Mouse (Mus musculus) neural tube, embryonic 11.5 days (tissue): Measurements from ENCODE around the gene Sorcs2. TPM values are rescaled to one million over a fixed set of nuclear protein-coding genes. Genes with fewer than 3 reads are reported as not detected.

Source experiments
- ATAC-seq: fragments of 200-750 bp; cut with Nextera tagmentation; 2 replicates; pipeline ENCODE4 v1.8.0; 2017; ENCODE audit warnings: moderate number of reproducible peaks, mild to moderate bottlenecking, moderate TSS enrichment, moderate library complexity; ENCODE audit not compliant: insufficient read depth, low FRiP score, low TSS enrichment
- DNase-seq: peaks from one replicate; pipeline ENCODE4 v3.0.0-alpha.2; 2015; ENCODE audit warnings: low spot score
- H3K27ac ChIP-seq: fragments of 300-500 bp; sonication (generic); 2 replicates; pipeline ENCODE4 v1.5.1; 2014; ENCODE audit warnings: low read depth, mild to moderate bottlenecking, low read length
- H3K27me3 ChIP-seq: fragments of 300-500 bp; sonication (generic); 2 replicates; pipeline ENCODE4 v1.6.1; 2014; ENCODE audit warnings: mild to moderate bottlenecking, low read length, mixed read lengths; ENCODE audit not compliant: control insufficient read depth, insufficient read depth
- H3K36me3 ChIP-seq: fragments of 300-500 bp; sonication (generic); 2 replicates; pipeline ENCODE4 v1.6.1; 2014; ENCODE audit warnings: mild to moderate bottlenecking, low read length, moderate library complexity, mixed read lengths; ENCODE audit not compliant: control insufficient read depth, insufficient read depth
- H3K4me1 ChIP-seq: fragments of 300-500 bp; sonication (generic); 2 replicates; pipeline ENCODE4 v1.6.1; 2014; ENCODE audit warnings: low read length, mixed read lengths; ENCODE audit not compliant: control insufficient read depth, insufficient read depth
- H3K4me2 ChIP-seq: fragments of 300-500 bp; sonication (generic); 2 replicates; pipeline ENCODE4 v1.6.1; 2014; ENCODE audit warnings: low read depth, mild to moderate bottlenecking, moderate library complexity
- H3K4me3 ChIP-seq: fragments of 300-500 bp; sonication (generic); 2 replicates; pipeline ENCODE4 v1.5.1; 2014; ENCODE audit warnings: low read depth, low read length
- H3K9ac ChIP-seq: fragments of 300-500 bp; sonication (generic); 2 replicates; pipeline ENCODE4 v1.6.1; 2014; ENCODE audit warnings: mild to moderate bottlenecking, low read length
- H3K9me3 ChIP-seq: fragments of 300-500 bp; sonication (generic); 2 replicates; pipeline ENCODE4 v1.6.1; 2016; ENCODE audit warnings: low read length; ENCODE audit not compliant: control insufficient read depth
- WGBS: fragments of 180-500 bp; shearing (Covaris S2); extraction: QIAGEN DNeasy Blood & Tissue Kit; methylation state at CpG from one replicate; pipeline ENCODE4 v1.1.7; 2014; 5-methylcytosine and 5-hydroxymethylcytosine counted together
- polyA plus RNA-seq: library from polyadenylated mRNA; unstranded; fragments of >200 nt; fragmentation: Nextera tagmentation; extraction: Ambion mirVana; gene quantifications from 2 replicates; pipeline ENCODE4 v1.2.1, GENCODE M21; 2014

Gene Sorcs2
- polyA plus RNA-seq, 1 experiment from 2014 or later, result 9.1 TPM

DNA sequence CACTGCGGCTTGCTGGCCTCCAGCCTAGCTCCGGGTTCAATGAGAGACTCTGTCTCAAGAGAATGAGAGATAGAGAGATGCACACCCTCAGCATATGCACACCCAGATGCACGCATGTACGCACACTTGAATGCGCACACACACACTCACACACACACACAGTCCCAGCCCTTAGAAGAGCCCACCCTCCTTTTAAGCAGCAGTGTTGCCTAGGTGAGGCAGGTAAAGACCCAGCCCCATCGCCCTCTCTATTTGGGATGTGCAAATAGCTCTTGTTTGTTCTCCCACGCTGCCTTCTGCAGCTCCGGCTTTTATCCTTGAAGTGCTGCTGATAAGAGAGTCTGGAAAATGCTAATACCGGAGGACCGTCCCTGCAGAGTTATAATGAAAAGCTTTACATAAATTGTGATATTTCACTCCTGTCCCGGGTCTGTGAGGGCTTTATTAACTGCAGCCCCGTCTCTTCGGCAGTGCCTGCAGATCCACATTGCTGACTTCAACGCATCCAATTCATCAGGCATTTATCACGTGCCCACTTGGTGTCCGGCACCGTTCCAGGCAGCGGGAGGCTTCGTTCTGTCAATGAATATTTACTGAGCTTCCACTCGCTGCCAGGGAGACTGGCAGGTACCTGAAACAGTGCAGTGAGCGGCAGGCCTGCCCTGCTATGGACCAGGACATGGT is 67.3 kb downstream of the Sorcs2 start:
- no peak for DNase-seq
- H3K9me3 ChIP-seq, result no peaks in the 10 kb centered on the region
- H3K27ac ChIP-seq, result no peak overlapping the region
- 68% methylated on average over 21 of the region's 21 CpGs for WGBS
- H3K9ac ChIP-seq, result no peak overlapping the region
- no peaks in the 10 kb centered on the region for H3K36me3 ChIP-seq
- H3K4me3 ChIP-seq, result no peak overlapping the region
- H3K4me1 ChIP-seq, result peaks cover 14% of the 10 kb centered on the region; the same call in 1 of the 2 replicates
- H3K27me3 ChIP-seq, result no peaks in the 10 kb centered on the region
- no peak overlapping the region for H3K4me2 ChIP-seq
- no peak for ATAC-seq

DNA sequence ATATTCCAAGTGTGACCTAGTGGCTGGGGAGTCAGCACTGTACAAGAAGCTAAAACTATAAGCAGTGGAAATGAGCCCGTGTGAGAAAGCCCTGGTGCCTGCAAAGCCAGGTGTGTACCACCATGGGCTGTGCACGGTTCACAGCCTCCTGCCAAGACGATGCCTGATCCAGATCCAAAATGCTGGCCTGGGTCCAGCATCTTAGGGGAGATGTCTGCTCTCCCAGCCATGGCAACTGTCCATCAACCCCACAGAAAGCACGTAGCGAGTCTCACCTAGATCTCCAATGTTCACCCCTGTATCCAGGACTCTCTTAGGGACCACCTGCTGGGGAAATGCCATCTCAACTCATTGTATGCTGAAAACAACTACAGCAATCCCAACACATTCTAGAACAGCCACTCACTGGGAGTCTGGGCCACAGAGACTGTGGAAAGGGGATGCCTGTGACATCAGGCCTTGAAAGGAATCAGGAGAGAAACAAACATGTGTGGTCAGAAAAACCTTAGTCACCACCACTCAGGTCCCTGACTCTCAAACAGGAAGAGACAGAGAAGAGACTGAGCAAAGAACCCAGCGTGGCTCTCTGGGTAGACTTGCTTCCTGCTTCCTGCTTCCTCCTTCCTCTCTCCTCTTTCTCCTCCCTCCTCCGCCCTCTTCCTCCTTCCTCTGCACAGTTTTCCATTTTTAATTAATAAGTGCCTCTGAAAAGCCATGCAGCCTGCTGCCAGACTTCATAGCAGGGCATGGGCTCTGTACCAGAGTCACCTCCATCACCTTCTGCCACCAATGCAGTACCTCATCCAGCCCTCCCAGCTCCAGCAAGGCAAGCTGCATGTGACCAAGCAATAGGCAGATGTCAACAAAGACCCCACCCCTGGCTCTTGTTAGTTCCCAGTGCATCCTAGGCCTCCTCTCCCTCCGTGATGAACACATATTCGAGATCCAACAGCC is 71.6 kb downstream of the Sorcs2 start:
- DNase-seq (no peak), ATAC-seq (no peak)
- WGBS, result 83% methylated on average over 9 of the region's 9 CpGs
- Histone ChIP-seq H3K4me2 (no peak overlapping the region), H3K36me3 (no peaks in the 10 kb centered on the region), H3K9ac (no peak overlapping the region), H3K4me3 (no peak overlapping the region), H3K27me3 (no peaks in the 10 kb centered on the region), H3K9me3 (no peaks in the 10 kb centered on the region), H3K27ac (no peak overlapping the region), H3K4me1 (peaks cover 6% of the 10 kb centered on the region)

DNA sequence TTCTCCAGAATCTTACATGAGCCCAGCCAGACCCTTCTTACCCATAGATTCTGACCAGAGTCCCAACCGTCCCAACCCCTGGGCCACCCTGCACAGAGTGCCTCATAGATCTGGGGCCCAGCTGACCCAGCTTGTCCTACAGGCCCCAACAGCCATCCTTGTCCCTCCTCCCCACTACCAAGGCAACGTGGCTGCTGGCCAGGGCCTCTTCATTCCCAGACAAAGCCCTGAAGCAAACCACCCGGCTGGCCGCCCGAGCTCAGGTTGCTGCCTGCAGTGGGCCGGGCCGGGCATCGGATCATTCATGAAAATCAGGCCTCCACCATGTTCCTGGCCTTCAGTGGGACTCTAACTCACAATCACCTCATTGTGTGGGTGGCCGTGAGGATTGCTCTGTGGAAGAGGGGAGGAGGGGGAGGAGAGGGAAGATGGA is 73.8 kb downstream of the Sorcs2 start:
- H3K9me3 ChIP-seq, result no peaks in the 10 kb centered on the region
- H3K27ac ChIP-seq, result no peak overlapping the region
- no peak overlapping the region for H3K4me2 ChIP-seq
- H3K36me3 ChIP-seq, result no peaks in the 10 kb centered on the region
- DNase-seq (peak; percentile 38), ATAC-seq (no peak)
- 48% methylated on average over 9 of the region's 9 CpGs for WGBS
- H3K4me1 ChIP-seq, result peaks cover 10% of the 10 kb centered on the region
- no peak overlapping the region for H3K4me3 ChIP-seq
- no peak overlapping the region for H3K9ac ChIP-seq
- H3K27me3 ChIP-seq, result no peaks in the 10 kb centered on the region

GRCm38 (mm10) chr5:36323526-36323925 is 74.4 kb downstream of the Sorcs2 start:
- peaks cover 10% of the 10 kb centered on the region for H3K4me1 ChIP-seq
- DNase-seq (peak; percentile 83), ATAC-seq (peak; percentile 69)
- H3K27ac ChIP-seq, result no peak overlapping the region
- no peaks in the 10 kb centered on the region for H3K27me3 ChIP-seq
- H3K9me3 ChIP-seq, result no peaks in the 10 kb centered on the region
- H3K36me3 ChIP-seq, result no peaks in the 10 kb centered on the region
- WGBS, result 0% methylated on average over 2 of the region's 2 CpGs
- H3K4me3 ChIP-seq, result no peak overlapping the region
- no peak overlapping the region for H3K4me2 ChIP-seq
- no peak overlapping the region for H3K9ac ChIP-seq

- ATAC-seq, result no peak
- no peak overlapping the region for H3K9ac ChIP-seq
- H3K9me3 ChIP-seq, result no peaks in the 10 kb centered on the region
- no peak overlapping the region for H3K27ac ChIP-seq
- 38% methylated on average over 8 of the region's 8 CpGs for WGBS
- H3K36me3 ChIP-seq, result no peaks in the 10 kb centered on the region
- H3K4me2 ChIP-seq, result no peak overlapping the region
- H3K4me1 ChIP-seq, result peaks cover 14% of the 10 kb centered on the region
- no peak overlapping the region for H3K4me3 ChIP-seq
- no peak for DNase-seq
- H3K27me3 ChIP-seq, result no peaks in the 10 kb centered on the region
These were observed 76.4 kb downstream of the Sorcs2 start for GRCm38 (mm10) chr5:36321581-36321980.

DNA sequence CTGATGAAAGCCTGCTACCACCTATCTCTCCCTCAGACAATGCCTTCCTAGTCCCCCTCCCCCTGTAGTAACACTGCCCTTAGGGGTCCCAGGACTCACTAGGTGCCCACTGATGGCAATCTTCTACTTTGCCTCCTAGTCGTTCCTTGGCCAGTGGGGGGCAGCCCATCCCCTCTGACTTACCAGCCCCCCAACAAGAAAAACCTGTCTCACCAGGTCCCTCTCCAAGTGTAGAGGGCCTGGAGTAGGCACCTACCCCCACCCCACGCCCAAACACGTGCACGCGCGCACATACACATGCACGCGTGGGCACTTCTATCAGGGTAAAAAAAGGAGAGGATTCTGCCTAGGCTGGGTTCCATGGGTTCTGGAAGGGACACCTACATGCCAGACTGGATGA is 77.3 kb downstream of the Sorcs2 start:
- H3K9ac ChIP-seq, result no peak overlapping the region
- DNase-seq (no peak), ATAC-seq (no peak)
- no peaks in the 10 kb centered on the region for H3K9me3 ChIP-seq
- H3K4me3 ChIP-seq, result no peak overlapping the region
- no peak overlapping the region for H3K4me2 ChIP-seq
- H3K27me3 ChIP-seq, result no peaks in the 10 kb centered on the region
- peaks cover 14% of the 10 kb centered on the region for H3K4me1 ChIP-seq
- WGBS, result 89% methylated on average over 8 of the region's 8 CpGs
- no peaks in the 10 kb centered on the region for H3K36me3 ChIP-seq
- no peak overlapping the region for H3K27ac ChIP-seq

GRCm38 (mm10) chr5:36317641-36318368 is 80.1 kb downstream of the Sorcs2 start:
- H3K27ac ChIP-seq, result no peak overlapping the region
- no peak overlapping the region for H3K4me3 ChIP-seq
- 43% methylated on average over 6 of the region's 6 CpGs for WGBS
- no peaks in the 10 kb centered on the region for H3K9me3 ChIP-seq
- no peak overlapping the region for H3K9ac ChIP-seq
- H3K27me3 ChIP-seq, result no peaks in the 10 kb centered on the region
- H3K36me3 ChIP-seq, result no peaks in the 10 kb centered on the region
- ATAC-seq, result no peak
- peak; percentile 32 for DNase-seq
- no peak overlapping the region for H3K4me2 ChIP-seq
- peaks cover 24% of the 10 kb centered on the region for H3K4me1 ChIP-seq

GRCm38 (mm10) chr5:36315106-36315505 is 82.8 kb downstream of the Sorcs2 start:
- Histone ChIP-seq H3K27ac (no peak overlapping the region), H3K4me2 (no peak overlapping the region), H3K9ac (no peak overlapping the region), H3K4me1 (peaks cover 19% of the 10 kb centered on the region; the same call in 1 of the 2 replicates), H3K27me3 (no peaks in the 10 kb centered on the region), H3K4me3 (no peak overlapping the region), H3K9me3 (no peaks in the 10 kb centered on the region), H3K36me3 (no peaks in the 10 kb centered on the region)
- DNase-seq, result no peak
- no peak for ATAC-seq
- 91% methylated on average over 9 of the region's 9 CpGs for WGBS
